Mouse (Mus musculus): ENCODE measurements around the gene Cradd. TPM values are rescaled to one million over a fixed set of nuclear protein-coding genes. Genes with fewer than 3 reads are reported as not detected.

The Cradd gene
- total RNA-seq, 2 experiments from 2014 or later, result 10.5 TPM

DNA sequence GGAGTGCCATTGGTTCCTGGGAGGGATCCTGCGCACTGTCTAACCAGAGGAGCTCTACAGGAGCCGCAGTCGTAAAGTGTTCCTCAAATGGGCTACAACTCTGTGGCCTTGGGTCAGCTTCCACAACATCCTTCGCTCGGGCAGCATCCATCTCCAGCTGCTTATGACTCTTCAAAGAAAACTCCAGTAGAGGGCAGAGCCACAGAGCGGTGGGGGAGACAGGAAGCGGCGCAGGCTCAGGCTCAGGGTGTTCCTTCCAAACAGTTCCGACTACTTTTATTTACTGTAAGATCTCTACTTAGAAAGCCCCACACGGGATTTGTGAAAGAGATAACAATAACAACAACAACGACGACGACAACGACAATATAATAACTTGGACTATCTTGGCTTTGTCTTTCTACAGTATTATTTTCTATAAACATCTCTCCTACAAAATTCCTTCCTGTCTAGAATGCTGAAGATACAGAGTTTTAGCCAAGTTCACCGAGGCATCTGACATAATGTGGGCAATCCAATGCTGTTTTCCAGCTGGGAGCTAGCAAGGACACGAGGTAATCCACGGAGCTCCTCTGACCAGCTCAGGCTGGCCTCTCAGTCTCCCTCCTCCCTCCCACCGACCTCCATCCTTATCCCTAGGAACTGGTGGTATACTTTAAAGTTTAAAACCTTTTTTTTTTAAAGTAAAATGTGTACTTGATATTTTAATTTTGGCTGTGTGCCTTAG is 105.8 kb downstream of the Cradd start:
- peak in 1 of 2 experiments; percentile 40 for DNase-seq
- intact Hi-C loops (cut with DNase I), result loop anchor here (2.0 to 5.0 kb wide), 5 partner anchors 56 to 259 kb away; partner anchors contain the start of gene Socs2

DNA sequence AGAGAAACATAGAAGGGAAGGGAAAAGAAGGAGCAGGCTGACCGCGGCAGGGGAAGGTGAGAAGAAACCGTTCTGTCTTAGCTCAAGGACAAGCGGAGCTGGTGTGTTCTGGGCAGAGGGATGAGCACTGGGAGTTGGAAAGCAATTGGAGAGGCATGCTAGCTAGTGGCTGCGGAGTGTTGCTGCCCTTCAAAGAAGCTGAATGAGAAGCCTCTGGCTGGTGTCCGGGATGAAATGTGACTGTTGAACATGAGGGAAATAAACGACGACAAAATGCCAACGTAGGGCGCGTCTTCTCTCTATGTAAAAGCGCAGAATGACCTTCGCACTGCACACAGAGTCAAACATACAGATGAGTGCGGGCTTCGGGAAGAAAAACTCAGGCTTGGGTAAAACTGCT is 108.6 kb downstream of the Cradd start:
- intact Hi-C loops (cut with DNase I), result loop anchor here (5.0 kb wide), 3 partner anchors 53 to 223 kb away; no protein-coding TSS in a partner anchor
- DNase-seq, result no peak

DNA sequence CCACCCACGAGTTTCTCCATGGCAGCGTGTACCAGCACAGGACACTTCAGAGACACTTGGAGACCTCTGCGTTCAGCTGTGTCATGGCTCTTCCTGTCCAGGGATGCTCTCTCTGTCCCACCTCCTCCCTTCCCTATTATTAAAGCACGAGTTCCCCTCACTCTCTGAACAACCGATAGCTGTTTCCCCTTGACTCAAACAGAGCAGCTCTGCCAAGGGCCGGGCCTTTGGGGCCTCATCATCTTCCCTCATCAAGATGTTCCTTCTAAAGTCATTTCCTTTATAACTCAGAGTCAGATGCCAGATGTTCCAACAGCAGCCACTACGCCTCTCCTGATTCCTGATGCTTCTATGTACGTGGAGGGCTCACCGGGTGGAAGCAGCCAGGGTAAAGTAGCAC is 110.1 kb downstream of the Cradd start:
- DNase-seq, result no peak
- intact Hi-C loops (cut with DNase I), result no loop called here

DNA sequence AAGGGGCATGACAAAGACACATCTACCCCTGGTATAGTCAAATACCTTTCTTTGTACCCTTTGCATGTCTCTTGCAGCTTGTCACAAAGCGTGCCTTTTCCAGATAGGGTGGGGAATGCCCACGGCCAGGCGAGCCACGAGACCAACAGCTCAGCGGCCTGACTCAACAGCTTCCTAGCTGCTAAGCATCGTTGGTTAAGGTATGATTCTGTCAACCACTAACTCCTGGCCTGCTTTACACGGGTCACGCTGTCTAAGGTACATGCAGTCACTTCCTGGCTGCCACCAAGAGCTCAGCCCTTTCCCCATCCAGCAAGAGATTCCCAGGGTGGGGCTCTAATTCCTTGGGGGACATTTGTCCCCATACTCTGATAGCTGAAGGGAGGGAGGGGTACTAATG is 110.6 kb downstream of the Cradd start:
- intact Hi-C loops (cut with DNase I), result no loop called here
- DNase-seq, result no peak

DNA sequence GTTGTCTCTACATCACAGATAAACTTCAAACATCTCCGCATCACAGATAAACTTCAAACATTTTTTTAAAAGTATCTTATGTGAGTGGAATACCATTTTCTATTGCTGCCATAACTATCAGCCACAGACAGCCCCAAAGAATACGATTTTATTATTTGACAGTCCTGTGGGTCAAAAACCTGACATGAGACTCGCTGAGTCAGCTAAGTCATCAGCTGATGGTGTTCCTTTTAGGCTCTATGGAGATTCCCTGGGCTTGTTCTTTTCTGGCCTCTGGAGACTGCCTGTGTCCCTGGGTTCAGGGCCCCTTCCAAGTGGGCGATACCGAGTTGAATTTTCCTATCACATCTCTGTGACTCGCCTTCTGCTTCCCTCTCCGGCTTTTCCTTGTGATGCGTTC is 112.3 kb downstream of the Cradd start:
- DNase-seq, result no peak
- intact Hi-C loops (cut with DNase I), result no loop called here

DNA sequence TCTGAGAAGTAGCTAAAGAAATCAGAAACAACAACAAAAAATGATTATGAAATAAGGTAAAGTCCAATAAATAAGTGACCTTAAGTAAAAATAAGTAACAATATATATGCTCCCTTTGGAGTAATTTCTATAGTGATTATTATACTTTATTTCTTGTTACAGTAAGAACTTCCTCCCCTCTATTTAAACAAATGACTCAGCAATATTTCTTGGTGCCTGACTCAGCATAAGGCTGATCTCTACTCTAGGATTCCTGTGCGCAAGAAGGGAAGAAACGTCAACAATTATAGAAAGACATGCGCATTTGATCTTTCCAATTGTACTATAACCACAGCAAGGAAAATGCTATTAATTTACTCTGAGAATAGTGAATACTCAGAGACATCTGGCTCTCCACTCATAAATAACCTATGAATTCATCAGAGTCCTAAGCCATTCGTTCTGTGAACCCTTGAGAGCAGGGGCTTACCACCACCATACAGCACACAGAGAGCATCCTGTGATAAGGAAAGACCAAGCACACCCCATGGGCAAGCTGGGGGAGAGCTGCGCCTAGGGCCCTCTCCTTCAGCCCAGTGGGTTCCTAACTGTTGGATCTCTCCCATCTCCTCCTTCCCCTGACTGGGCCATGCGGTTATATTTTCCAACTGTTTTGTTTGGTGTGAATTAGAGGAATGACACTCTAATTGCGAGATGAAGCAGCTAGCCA is 113.1 kb downstream of the Cradd start:
- no peak for DNase-seq
- intact Hi-C loops (cut with DNase I), result no loop called here

DNA sequence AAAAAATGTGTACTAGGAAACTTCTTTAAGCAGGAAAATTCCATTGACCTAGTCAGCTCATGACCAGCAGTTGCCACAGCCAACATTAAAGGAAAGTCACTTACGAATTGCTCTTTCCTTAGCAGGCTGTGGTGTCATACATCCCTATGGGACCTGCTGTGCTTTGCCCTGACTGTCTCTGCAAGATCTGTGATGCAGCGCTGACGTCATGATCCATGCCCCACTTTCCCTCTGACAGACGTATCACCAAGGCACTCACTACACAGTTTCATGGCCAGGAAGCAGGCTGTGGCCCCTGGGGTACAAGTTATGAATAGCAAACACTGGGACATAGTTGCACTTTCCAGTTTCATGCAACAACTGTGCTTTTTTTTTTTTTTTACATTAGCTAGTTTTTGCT is 113.8 kb downstream of the Cradd start:
- no peak for DNase-seq
- intact Hi-C loops (cut with DNase I), result no loop called here

DNA sequence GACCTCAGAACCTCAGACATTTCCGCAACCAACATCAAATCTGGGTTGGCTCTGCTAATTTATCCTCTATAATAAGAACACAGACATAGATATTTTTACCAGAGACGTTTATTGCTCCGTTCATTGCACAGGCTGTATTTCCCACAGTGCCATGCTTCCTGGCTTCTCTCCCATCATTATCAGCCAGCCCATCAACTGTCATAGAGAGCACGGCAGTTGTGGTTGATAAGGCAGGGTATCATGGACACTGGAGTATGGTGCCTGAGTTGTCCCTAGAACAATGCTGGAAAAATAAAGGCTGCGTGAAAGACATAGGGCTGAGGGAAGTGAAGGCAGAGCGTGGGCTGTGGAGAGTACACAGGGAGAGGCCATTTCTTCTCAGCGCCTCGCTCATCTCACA is 116.5 kb downstream of the Cradd start:
- no peak for DNase-seq

DNA sequence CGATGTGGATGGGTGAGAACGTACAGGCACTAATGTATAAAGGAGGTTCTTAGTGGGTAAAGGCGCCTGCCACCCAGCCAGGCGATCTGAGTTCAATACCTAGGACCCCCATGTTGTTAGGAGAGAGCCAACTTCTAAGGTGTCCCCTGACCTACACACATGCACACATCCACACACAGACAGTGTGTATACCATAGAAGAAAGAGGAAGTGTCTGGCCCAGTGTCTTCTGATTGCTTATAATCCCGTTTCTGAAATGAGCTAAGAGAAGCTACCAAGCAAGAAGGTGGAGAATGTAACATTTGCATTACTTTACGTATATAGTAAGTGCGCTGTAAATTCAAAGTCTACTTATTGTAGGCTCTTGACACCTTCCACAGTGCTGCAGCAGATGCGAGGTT is 122.4 kb downstream of the Cradd start:
- no peak for DNase-seq
- intact Hi-C loops (cut with DNase I), result no loop called here

More for the DNA sequence above, 116.5 kb downstream of the Cradd start:
- intact Hi-C loops (cut with DNase I), result no loop called here

DNA sequence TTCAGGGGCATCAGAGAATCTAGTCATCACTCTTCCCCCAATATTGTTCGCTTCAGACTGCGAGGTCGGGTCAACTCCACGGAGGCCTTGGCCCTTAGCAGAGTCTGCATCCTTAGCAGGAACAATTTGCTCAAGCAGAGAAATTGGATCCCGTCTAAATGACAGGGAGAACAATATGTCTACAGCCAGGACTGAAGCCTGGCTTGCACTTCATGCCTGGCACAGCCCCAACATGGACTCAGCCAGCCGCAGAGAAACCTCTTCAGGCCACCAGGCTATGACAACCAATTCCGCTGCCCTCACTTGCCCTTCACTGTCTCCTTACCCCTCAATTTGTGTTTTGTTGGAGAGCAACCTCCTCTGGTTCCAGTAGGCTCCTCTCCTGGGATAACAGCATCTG is 123.6 kb downstream of the Cradd start:
- intact Hi-C loops (cut with DNase I), result no loop called here
- peak; percentile 80 to 86 for DNase-seq

DNA sequence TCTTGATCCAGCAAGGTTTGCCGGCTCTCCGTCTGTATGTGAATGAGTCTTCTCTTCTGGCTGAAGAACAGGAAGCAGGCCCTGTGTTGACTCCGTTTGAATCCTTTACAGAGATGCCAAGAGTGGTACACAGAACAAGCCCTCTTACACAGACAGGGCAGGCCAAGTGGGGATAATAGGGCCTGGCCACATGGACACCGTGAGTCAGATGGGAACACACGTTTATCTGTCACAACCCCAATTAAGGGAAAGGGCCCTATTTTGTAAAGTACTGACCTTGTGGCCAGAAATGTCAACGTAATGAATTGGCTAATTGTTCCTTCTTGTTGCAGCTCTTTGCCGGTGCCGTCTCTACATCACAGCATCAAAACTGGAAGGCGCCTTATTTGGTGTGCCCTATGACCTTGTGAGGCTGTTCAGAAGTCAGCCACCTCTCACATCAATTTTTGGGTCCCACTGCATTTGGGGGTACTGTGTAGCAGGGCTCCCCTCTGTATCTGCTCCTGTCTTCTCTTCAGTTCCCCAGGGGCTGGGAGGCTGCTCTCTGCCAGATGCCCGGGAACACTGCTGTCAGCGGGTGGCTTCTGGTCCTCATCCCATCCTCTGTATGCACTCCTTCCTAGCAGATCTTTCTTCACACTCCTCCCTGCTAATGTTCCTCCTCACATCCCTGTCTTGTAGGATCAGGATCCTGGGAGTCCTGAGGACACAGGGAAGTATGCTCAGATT is 124.2 kb downstream of the Cradd start:
- peak in 1 of 2 experiments; percentile 25 for DNase-seq
- intact Hi-C loops (cut with DNase I), result no loop called here

DNA sequence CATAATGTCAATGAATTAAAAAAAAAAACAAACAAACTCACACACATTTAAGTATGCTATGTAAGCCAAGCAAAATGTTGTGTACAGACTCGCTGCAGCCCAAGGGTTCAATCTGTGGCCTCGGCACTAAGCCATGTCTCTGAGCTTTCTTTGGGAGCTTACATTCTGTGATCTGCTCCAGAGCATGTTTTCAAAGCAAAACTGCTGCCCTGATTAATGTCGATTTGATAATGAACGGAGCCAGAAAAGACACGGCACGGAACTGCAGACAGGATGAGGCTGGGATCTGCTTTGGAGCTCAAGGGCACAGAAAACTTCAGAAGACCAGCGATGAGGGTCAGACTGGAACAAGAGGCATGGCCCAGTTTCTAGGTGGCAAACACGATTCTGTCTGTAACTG is 126.6 kb downstream of the Cradd start:
- intact Hi-C loops (cut with DNase I), result no loop called here
- DNase-seq, result peak in 1 of 2 experiments; percentile 35

DNA sequence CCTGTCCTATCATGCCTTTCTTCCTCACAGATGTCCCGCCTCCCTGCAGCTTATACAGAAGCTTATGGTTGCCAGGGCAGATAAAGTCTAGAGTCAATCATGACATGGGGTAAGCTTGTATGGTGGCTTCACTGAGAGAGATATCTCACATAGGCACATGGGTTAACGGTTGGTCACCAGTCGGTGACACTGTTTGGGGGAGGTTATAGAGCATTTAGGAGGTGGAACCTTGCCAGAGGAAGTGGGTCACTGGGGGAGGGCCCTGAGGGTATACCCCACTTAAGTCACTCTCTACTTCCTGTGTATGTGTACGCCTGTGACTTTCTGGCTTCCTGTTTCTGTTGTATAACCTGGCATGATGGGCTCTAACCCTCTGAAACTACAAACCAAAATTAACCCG is 128.2 kb downstream of the Cradd start:
- intact Hi-C loops (cut with DNase I), result no loop called here
- no peak for DNase-seq

DNA sequence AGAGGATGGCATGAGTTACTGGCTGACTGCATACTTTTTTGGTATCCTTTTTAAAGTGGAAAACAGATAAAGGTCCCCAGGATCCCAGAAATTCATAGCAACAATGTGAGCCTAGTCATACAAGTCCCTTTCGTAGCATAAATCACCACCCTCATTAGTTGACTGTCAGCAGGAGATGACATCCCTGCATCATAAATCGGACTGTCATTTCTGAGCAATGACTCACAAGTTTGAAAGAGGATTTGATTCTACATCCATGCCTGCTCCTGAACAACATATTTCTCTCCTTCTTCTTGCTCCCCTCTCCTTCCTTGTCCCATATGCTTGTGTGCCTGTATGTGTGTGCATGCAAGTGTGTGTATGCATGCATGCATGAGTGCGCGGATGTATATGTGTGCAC is 129.2 kb downstream of the Cradd start:
- intact Hi-C loops (cut with DNase I), result loop anchor here (5.0 kb wide), 1 partner anchor 47 kb away; no protein-coding TSS in a partner anchor
- DNase-seq, result no peak

DNA sequence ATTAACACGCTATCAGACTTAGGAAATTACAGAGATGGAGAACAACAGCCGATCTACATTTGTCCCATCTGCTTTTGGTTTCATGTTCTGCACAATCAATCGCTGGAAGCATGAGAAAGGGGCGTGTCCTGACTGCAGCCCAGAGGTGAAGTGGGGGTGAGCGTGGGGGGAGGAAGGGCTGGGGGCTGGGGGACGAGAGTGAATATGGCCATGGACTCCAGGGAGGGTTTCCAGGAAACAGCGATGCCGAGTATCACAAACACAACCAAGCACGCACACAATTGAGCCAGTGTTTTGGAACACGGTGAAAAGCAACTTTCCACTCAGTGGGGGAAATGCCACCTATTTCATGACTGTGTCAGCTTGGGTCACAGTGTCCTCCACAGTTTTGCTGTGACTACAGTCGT is 130.1 kb downstream of the Cradd start:
- peak; percentile 48 to 55 for DNase-seq
- intact Hi-C loops (cut with DNase I), result loop anchor here (5.0 kb wide), 1 partner anchor 47 kb away; no protein-coding TSS in a partner anchor

DNA sequence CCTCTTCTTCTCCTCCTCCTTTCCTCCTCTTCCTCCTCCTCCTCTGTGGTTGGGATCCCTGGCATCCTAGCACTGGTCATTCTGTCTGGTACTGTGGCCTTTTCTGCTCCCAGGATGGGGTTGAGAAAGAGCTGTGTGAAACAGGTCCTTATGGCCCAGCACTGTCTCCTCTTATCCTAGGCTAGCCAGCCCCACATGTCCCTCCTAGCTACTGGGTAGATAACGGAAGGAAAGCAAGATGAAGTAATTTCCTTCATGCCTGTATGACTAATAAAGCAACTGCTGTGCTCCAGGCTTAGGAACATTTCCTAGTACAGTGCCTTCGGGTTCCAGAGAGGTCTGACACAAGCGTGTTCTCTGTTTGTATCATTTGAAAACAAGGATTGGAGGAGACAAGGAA is 132.1 kb downstream of the Cradd start:
- intact Hi-C loops (cut with DNase I), result loop anchor here (5.0 kb wide), 1 partner anchor 45 kb away; no protein-coding TSS in a partner anchor
- DNase-seq, result peak; percentile 37 to 43

DNA sequence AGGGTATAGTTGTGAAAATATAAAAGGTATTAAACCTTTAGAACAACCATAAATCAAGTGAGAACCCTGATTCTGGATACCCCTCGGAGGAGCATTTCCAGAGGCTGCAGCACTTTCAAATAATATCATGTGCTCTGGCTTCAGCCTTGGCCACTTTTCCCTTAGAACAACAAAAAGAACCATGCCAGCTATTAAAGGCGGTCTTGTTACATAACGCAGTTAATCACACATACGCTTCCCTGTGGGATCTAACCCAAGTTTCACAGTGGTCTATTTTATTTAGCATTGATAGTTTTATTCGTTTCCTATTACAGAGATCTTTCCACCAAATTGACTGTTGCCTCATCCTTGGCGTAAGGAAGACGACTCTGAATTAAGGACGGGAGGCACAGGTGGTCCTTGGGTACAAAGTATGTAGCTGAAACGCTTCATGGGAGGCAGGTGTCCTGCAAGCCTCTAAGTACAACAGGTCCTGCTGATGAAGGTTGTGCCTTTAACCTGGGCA is 132.7 kb downstream of the Cradd start:
- intact Hi-C loops (cut with DNase I), result loop anchor here (5.0 kb wide), 1 partner anchor 44 kb away; no protein-coding TSS in a partner anchor
- DNase-seq, result no peak

DNA sequence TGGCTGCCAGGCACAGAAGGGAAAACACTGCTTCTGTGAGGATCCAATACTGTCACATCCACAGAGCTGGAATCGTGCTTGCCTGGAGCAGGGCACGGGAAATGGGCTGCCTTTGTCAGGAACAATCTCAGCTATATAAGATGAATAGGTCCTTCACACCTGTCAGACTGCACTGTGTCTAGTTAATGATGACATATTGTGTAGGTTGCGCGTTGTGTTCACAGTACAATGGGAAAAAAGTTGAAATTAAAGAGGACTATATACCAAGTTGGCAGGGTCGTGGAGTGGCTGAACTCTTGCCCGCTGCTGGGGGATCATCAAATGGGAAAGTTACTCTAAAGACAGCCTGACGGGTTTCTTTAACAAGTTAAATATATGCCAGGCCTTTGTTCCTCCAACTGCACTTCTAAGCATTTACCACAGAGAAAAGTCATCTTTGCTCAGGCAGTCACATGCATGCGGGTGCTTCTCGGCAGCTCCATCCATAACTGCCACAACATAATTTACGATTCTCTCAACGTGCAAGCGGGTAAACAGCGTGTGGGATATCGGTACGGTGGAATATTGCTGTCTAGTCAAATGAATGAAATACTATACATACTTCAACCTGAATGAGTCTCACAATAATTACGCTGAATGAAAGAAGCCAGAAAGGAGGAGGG is 134.3 kb downstream of the Cradd start:
- intact Hi-C loops (cut with DNase I), result loop anchor here (5.0 kb wide), 1 partner anchor 42 kb away; no protein-coding TSS in a partner anchor
- no peak for DNase-seq

DNA sequence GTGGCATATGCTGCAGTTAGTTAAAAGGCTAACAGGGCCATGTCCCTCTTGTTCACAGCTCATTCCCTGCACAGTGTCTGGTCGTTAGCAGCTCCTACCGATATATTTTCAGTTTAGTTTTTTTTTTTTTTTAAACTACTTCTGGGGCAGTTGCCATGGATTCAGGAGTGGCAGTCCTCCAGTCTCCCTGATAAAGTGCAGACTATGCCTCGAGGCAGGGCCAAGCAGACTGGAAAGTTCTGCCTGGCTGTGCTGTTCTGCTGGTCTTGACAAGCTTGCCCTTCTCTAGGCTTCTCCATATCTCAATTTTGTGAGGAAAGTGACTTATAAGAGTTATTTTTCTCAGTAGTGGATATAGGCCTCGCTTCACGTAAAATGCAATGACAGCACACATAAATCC is 139.7 kb downstream of the Cradd start:
- peak; percentile 44 to 57 for DNase-seq
- intact Hi-C loops (cut with DNase I), result no loop called here

DNA sequence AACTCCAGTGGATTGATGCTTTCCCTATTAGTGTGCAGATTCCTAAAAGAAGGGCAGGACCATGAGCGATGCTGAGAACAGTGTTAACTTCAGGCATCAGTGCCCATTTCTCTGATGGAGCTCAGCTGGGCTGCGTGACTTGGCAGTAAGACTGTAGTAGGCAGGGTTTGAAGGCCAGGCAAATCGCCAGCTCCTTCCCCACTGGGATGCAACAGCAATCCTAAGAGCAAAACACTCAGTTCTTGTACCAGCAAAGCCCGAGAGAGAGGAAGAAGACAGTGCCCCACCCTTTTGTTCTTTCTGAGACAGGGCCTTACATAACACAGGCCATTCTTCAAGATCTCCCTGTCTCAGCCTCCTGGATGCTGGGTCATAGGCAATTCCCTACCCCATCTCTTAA is 140.9 kb downstream of the Cradd start:
- DNase-seq, result peak; percentile 76
- intact Hi-C loops (cut with DNase I), result no loop called here
